Mouse (Mus musculus) thymus, postnatal 10 days (tissue): ENCODE results near the gene Il18.
A peak's percentile ranks its signal among the peaks of the same experiment; 100 is the strongest.
"Not testable (repeated sequence)": the region's sequence is repeated elsewhere in the genome, so short reads cannot be mapped to it uniquely, and the experiment has no call there.

ENCODE experiments used
- DNase-seq, 2 experiments: peaks; one replicate each; pipeline ENCODE4 v3.0.0; 2021; ENCODE audit warnings: low spot score in 2 of 2

The Il18 gene

GRCm38 (mm10) chr9:50603189-50603997 lies 48.8 kb downstream of the Il18 start, which contains the start of the genes Sdhd and Timm8b:
Gene Sdhd (minus strand): TSS chr9:50603812.
Gene Timm8b (plus strand): TSS chr9:50603910.
- peak; percentile 89 to 90 for DNase-seq

- no peak for DNase-seq
Measured at GRCm38 (mm10) chr9:50603998-50604324, 49.3 kb downstream of the Il18 start.

GRCm38 (mm10) chr9:50604338-50604737 lies 49.7 kb downstream of the Il18 start:
- DNase-seq: no peak

GRCm38 (mm10) chr9:50612115-50612514 lies 57.5 kb downstream of the Il18 start:
- DNase-seq: no peak

GRCm38 (mm10) chr9:50616161-50616560 lies 61.5 kb downstream of the Il18 start:
- DNase-seq: no peak

- peak; percentile 78 to 86 for DNase-seq
Measured at GRCm38 (mm10) chr9:50616766-50617603, 62.4 kb downstream of the Il18 start, which contains the start of the genes Pih1d2 and Nkapd1. Gene Pih1d2 (plus strand): TSS chr9:50617321. Gene Nkapd1 (minus strand): TSS chr9:50617464.

GRCm38 (mm10) chr9:50617794-50618330 lies 63.2 kb downstream of the Il18 start:
- DNase-seq: no peak

- not testable (repeated sequence) for DNase-seq
Measured at GRCm38 (mm10) chr9:50630903-50631302, 76.3 kb downstream of the Il18 start.
